Mouse (Mus musculus) CD8-positive naive resting alpha-beta T cell, adult 2 months (primary cell): Measurements from ENCODE around the gene Ube2z.

Experiments used
- DNase-seq, 2 experiments: peaks; one replicate each; pipeline ENCODE4 v3.0.0; 2022; ENCODE audit warnings: low read depth in 2 of 2, low spot score in 2 of 2

Ube2z gene

GRCm38 (mm10) chr11:96064521-96065214 lies 520 bp downstream of the Ube2z start:
- peak; percentile 21 to 38 for DNase-seq

GRCm38 (mm10) chr11:96058309-96058708 lies 6.9 kb downstream of the Ube2z start:
- no peak for DNase-seq

GRCm38 (mm10) chr11:96050854-96051253 lies 14.3 kb downstream of the Ube2z start:
- no peak for DNase-seq

DNA sequence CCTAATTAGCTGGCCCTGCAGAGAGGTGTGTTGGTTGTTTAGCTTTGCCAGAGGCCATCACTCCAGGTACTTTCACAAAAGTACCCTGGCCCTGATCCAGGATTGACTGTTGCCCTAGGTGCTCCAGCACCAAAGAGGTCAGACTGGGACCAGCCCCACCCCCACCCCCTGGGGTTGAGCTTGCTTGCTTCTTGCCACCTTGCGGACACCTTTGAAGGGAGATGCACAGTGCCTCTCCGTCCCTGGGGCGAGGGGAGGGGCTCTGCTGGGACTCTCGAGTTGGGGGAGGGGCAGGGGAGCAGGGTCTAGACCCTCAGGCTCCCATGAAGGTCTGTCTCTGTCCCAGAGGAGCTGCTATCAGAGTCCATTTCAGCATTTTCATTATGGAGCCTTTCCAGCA lies 15.2 kb downstream of the Ube2z start:
- no peak for DNase-seq

- DNase-seq = no peak
Measured at GRCm38 (mm10) chr11:96047469-96048373, 17.5 kb downstream of the Ube2z start.

- DNase-seq = no peak
Measured at GRCm38 (mm10) chr11:96046793-96047192, 18.4 kb downstream of the Ube2z start.

- no peak for DNase-seq
Measured at GRCm38 (mm10) chr11:96046028-96046427, 19.2 kb downstream of the Ube2z start.

DNA sequence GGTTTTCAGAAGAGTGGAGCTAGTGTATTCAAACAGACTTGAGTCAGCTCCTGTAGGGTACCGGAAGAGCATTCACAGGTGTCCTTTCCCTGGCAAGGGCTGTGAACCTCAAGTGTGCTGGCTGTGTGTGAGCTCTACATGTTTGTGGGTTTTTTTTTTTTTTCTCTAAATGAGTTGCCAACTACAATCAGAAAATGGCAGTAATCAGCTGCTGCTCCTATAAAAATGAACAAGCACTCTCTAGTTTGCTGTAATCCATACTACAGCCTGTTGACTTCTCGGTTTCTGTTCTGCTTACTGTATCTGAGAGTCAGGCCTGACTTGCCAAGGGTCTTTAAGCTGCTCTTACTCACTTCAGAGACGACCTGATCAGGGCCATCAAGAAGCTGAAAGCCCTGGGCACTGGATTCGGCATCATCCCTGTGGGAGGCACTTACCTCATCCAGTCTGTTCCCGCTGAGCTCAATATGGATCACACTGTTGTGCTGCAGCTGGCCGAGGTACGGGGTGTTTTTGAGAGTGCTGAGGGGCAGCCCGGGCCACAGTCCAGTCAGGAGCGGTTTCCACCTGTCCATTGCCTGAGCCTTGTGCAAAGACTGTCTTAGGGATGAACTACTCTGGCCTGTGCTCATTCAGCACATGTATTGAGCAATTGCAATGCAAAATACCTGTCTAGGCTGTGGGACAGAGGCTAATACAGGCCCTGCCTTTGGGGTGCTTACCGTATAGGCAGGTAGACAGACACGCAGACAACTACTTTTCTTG lies 20.2 kb downstream of the Ube2z start:
- no peak for DNase-seq

DNA sequence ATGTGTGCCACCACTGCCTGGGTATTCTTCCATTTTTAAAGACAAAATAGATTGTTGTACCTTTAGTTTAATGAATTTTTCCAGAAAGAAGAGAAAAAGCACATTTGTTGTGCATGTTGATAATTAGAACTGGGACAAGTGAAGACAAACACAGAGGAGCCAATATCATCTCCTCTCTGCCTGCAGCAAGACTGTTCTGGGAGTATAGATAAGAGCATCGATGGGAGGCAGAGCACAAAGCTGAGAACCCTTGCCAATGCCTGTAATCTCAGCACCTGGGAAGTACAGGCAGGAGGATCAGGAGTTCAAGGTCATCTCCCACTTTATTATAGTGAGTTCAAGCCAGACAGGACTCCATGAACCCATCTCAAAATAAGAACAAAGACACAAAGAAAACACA lies 26.6 kb downstream of the Ube2z start:
- no peak for DNase-seq

- DNase-seq = no peak
Measured at GRCm38 (mm10) chr11:96037499-96037898, 27.7 kb downstream of the Ube2z start.

GRCm38 (mm10) chr11:96035133-96035532 lies 30.1 kb downstream of the Ube2z start:
- DNase-seq = peak in 1 of 2 experiments; percentile 11

GRCm38 (mm10) chr11:96034596-96035052 lies 30.6 kb downstream of the Ube2z start, which contains the start of gene Snf8:
Gene Snf8, plus strand, starts transcription at chr11:96034885.
- peak; percentile 84 to 91 for DNase-seq

GRCm38 (mm10) chr11:96034116-96034515 lies 31.1 kb downstream of the Ube2z start:
- no peak for DNase-seq

DNA sequence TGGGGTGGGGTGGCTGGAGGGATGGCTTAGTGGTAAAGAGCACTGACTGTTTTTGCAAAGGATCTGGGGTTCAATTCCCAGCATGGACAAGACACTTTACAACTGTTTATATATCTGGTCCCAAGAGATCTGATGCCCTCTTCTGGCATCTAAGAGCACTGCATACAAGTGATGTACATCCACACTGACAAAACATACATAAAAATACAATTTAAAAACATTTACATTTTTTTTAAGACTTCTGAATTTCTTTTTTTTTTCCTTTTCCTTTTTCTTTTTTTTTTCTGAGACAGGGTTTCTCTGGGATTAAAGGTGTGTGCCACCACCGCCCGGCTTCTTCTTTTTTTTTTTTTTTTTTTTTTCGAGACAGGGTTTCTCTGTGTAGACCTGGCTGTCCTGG lies 31.9 kb downstream of the Ube2z start:
- DNase-seq = no peak

GRCm38 (mm10) chr11:96031701-96032100 lies 33.5 kb downstream of the Ube2z start:
- DNase-seq = no peak

DNA sequence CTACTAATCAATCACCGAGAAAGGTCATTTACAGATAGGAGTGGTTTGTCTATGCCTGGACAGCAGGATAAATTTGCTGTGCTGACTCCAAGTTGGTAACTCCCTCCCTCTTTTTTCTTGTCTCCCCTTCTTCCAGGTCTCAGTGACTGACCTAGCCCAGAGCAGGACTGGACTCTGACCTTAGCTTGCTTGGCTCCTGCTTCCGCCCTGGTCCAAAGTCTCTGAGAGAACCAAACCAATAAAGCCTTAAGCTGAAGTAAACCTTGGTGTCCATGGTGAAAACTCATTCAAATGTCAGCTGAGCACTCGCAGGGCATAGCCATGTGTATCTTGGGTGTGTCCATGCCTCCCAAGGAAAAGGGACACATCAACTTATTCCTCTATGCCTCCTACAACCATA lies 34.6 kb downstream of the Ube2z start:
- DNase-seq = no peak

DNA sequence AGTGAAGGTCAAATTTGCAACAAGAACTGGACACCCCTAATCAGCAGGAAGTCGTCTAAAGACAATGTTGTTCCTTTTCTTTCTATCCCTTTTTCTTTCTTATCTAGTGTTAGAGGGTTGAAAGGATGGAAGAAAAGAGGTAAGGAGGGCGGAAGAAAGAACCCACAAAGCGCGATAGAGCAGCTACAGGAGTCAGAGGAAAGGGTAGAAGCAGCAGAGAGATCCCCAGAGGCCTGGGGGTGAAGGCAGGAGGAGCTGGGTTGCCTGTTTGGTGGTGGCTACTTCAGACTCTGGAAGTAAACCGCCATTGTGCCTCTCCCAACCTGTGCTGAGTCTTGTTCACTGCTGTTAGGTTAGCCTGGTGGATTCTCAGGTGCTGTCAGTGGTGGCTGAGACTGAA lies 37.1 kb downstream of the Ube2z start:
- no peak for DNase-seq

GRCm38 (mm10) chr11:96020622-96021021 lies 44.6 kb downstream of the Ube2z start:
- no peak for DNase-seq

DNA sequence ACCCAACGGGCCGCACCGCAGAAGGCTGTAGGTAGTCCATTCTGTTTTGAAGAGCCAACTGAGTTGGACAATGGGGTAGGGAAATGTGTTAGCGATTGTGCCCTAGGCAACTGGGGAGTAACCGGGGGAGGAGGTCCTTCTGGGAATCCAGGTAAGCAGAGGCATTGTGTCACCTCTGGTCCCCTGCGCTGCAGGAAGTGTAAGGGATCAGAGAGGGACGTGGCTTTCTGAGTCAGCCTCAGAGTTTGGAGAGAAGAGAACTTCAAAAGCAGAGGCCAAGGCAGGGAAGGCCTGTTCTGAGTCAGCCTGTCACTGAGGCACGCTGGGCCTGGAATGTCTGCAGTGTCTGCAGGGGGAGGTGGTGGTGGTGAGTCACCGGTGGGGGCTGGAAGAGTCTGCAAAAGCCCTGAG lies 47.2 kb downstream of the Ube2z start:
- DNase-seq = no peak

- DNase-seq = no peak
Measured at GRCm38 (mm10) chr11:96015421-96015820, 49.8 kb downstream of the Ube2z start.

- no peak for DNase-seq
Measured at GRCm38 (mm10) chr11:96011982-96012381, 53.2 kb downstream of the Ube2z start.
